Mouse (Mus musculus) spleen, adult 2 months (tissue): Measurements from ENCODE around the gene Defb23.

ENCODE experiments used
- CTCF ChIP-seq: fragments of 200-500 bp; IDR thresholded peaks from 2 replicates; pipeline ENCODE4 v1.5.1; 2011; ENCODE audit warnings: mild to moderate bottlenecking, inconsistent platforms; ENCODE audit not compliant: insufficient read depth, insufficient read length, insufficient replicate concordance; ENCODE audit errors: extremely low read depth
- POLR2A ChIP-seq: fragments of 200-500 bp; IDR thresholded peaks from 2 replicates; pipeline ENCODE4 v1.6.1; 2011; ENCODE audit warnings: low read depth, low read length, inconsistent platforms

- no peak for TF ChIP-seq POLR2A
- TF ChIP-seq CTCF: no peak
These were observed 51.2 kb downstream of the Defb23 start for GRCm38 (mm10) chr2:152413158-152413764.
